Mouse (Mus musculus): ENCODE measurements at regions not wholly inside any gene's neighbourhood (a gene's known extent, or its start where the extent isn't known, plus 50 kb on each side); places are given as distances from the start of the nearest gene placed in this dataset.

DNA sequence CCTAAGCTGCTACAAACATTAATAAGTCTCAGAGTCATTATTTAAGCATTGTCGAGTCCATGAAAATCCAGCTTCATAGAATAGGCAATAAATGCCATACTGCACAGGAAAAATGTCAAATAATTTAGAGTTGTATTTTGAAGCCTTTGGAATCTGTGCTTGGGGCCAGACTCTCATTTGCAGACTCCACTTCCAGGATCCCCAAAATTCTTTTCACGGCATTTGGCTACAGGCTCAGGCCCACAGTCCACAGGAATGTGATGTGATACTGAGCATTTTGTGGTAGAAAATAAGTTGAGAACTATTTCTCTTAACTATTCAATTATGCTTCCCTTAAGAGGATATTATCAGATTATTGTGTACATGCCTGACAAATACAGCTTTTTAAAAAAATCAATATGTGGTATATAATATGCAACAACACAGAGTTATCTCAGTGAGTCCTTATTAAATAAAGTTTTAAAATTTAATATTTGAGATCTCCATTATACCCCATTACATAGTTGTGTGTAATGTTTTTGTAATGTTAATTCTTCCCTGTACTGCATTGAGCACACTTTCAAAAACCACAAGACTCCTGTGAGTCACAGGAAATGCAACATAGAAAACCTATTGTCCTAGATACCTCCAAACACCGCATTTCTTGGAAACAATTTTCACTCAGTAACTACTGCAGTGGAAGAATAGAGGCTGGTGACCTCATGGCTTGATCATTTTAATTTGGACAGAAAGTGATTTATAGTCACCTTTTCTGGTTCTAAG, 78.5 kb upstream of the Nbea start:
- Histone ChIP-seq H3K4me3 (replicated peaks; ENCODE audit: insufficient read depth, low read depth, low read length) (no peak overlapping the region), H3K27me3 (ENCODE audit: control insufficient read depth, insufficient read depth, low read length) (no peaks in the 10 kb centered on the region), H3K4me1 (ENCODE audit: control insufficient read depth, insufficient read depth, low read length) (no peaks in the 10 kb centered on the region), H3K27ac (ENCODE audit: insufficient read depth, low read length) (no peak overlapping the region)
- DNase-seq, result no peak
- 89% methylated on average over 3 of the region's 3 CpGs for WGBS
- TF ChIP-seq POLR2A (IDR thresholded peaks at IDR 0.05; ENCODE audit: borderline replicate concordance, insufficient read depth, low read length), result no peak
- no peak for TF ChIP-seq CTCF (IDR thresholded peaks at IDR 0.05; ENCODE audit: borderline replicate concordance, insufficient read depth, low read depth, low read length)

DNA sequence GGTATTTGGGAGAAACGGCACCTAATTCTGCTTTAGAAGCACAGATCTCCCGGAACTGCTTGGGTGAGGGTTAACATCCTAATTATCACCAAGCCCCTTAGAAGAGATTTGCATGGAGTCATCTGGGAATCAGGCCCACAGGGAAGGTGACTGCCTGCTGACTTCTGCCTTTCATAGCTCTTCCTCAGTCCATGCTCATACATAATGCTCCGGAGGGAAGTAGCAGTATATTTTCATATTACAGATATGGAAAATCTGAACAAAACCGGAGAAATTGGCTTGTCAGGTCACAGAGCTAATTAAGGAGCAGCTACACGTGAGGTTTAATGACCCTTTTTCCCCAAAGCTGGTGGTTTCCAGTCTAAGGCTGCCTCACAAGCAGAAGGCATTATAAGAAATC, 72.8 kb upstream of the Nbea start:
- Histone ChIP-seq H3K27ac (ENCODE audit: insufficient read depth, low read length) (no peak overlapping the region), H3K4me3 (replicated peaks; ENCODE audit: insufficient read depth, low read depth, low read length) (no peak overlapping the region), H3K4me1 (ENCODE audit: control insufficient read depth, insufficient read depth, low read length) (peaks cover 3% of the 10 kb centered on the region; the same call in 1 of the 2 replicates), H3K27me3 (ENCODE audit: control insufficient read depth, insufficient read depth, low read length) (no peaks in the 10 kb centered on the region)
- 76% methylated on average over 5 of the region's 5 CpGs for WGBS
- no peak for TF ChIP-seq CTCF (IDR thresholded peaks at IDR 0.05; ENCODE audit: borderline replicate concordance, insufficient read depth, low read depth, low read length)
- no peak for TF ChIP-seq POLR2A (IDR thresholded peaks at IDR 0.05; ENCODE audit: borderline replicate concordance, insufficient read depth, low read length)
- DNase-seq, result no peak

DNA sequence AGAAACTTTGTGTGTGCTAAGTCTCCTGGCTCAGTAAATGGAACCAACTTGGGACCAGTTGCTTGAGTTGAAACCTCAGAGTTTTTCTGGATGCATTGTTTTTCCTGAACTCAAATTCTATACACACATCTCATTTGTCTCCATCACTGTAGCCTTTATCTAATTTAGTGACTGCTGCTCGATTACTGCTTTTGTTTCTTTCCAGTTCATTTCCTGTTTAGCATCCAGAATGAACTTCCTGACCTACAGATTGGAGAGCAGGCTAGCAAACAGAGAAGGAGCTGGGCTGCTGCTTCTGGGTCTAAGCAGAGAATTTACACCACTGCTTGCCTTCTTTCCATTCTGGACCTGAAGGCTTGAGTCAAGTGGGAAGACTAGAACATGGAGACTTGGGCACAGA, 60.9 kb upstream of the Nbea start:
- no peak for TF ChIP-seq POLR2A (IDR thresholded peaks at IDR 0.05; ENCODE audit: borderline replicate concordance, insufficient read depth, low read length)
- TF ChIP-seq CTCF (IDR thresholded peaks at IDR 0.05; ENCODE audit: borderline replicate concordance, insufficient read depth, low read depth, low read length), result no peak
- Histone ChIP-seq H3K4me1 (ENCODE audit: control insufficient read depth, insufficient read depth, low read length) (no peaks in the 10 kb centered on the region), H3K4me3 (replicated peaks; ENCODE audit: insufficient read depth, low read depth, low read length) (no peak overlapping the region), H3K27me3 (ENCODE audit: control insufficient read depth, insufficient read depth, low read length) (no peaks in the 10 kb centered on the region), H3K27ac (ENCODE audit: insufficient read depth, low read length) (no peak overlapping the region)
- no peak for DNase-seq
- WGBS, result 46% methylated on average over 1 of the region's 1 CpGs

DNA sequence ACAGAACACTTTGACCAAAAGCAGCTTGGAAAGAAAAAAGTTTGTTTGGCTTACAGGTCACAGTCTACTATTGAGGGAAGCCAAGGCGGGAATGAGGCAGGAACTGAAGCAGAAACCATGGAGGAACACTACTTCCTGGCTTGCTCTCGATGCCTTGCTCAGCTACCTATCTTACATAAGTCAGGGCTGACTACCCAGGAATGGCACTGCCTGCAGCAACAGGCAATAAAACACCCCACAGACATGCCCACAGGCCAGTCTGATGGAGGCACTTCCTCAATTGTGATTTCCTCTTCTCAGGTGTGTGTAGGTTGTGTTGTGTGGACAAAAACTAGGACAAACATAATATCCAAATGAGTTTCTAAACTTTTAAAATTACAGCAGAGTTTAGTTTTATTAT, 54.7 kb upstream of the Nbea start:
- 81% methylated on average over 2 of the region's 2 CpGs for WGBS
- H3K4me3 ChIP-seq (replicated peaks; ENCODE audit: insufficient read depth, low read depth, low read length), result no peak overlapping the region
- no peak for DNase-seq
- TF ChIP-seq CTCF (IDR thresholded peaks at IDR 0.05; ENCODE audit: borderline replicate concordance, insufficient read depth, low read depth, low read length), result no peak
- no peak for TF ChIP-seq POLR2A (IDR thresholded peaks at IDR 0.05; ENCODE audit: borderline replicate concordance, insufficient read depth, low read length)
- no peak overlapping the region for H3K27ac ChIP-seq (ENCODE audit: insufficient read depth, low read length)
- no peaks in the 10 kb centered on the region for H3K4me1 ChIP-seq (ENCODE audit: control insufficient read depth, insufficient read depth, low read length)
- no peaks in the 10 kb centered on the region for H3K27me3 ChIP-seq (ENCODE audit: control insufficient read depth, insufficient read depth, low read length)

DNA sequence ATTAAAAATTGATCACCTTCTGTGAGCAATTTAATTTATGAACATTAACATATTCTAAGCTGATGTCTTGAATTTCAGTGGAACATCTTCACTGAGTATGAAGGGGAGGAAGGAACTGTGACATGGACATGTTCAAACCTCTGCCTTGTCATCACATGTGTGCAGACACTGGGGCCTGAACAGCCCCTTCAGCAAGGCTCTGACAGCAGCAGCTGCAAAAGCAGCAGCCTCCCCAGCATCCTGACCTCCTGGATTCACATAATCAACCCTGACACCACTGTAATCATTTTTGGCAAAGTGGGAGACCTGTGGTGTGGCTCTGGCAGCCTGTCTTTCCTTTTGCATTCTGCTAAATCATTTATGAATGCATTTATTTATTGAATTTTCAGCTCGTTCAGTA, 52.7 kb upstream of the Nbea start:
- H3K27me3 ChIP-seq (ENCODE audit: control insufficient read depth, insufficient read depth, low read length), result no peaks in the 10 kb centered on the region
- no peak for DNase-seq
- WGBS, result 43% methylated on average over 1 of the region's 1 CpGs
- no peak overlapping the region for H3K27ac ChIP-seq (ENCODE audit: insufficient read depth, low read length)
- no peaks in the 10 kb centered on the region for H3K4me1 ChIP-seq (ENCODE audit: control insufficient read depth, insufficient read depth, low read length)
- H3K4me3 ChIP-seq (replicated peaks; ENCODE audit: insufficient read depth, low read depth, low read length), result no peak overlapping the region
- TF ChIP-seq POLR2A (IDR thresholded peaks at IDR 0.05; ENCODE audit: borderline replicate concordance, insufficient read depth, low read length), result no peak
